Mouse (Mus musculus) regulatory T cell (primary cell): Measurements from ENCODE around the gene Fam172a.

Source experiments
- in situ Hi-C: fragments of 300-600 bp; cut with MboI, MseI; formaldehyde crosslinking; loops from one replicate; pipeline ENCODE4 v1.15.1; 2025; ENCODE audit warnings: high pct_unique_total_duplicates

The Fam172a gene

GRCm38 (mm10) chr13:78211231-78212010, 509.6 kb downstream of the Fam172a start:
- in situ Hi-C loops = no loop called here

GRCm38 (mm10) chr13:78212111-78212510, 510.3 kb downstream of the Fam172a start:
- in situ Hi-C loops = no loop called here

GRCm38 (mm10) chr13:78213155-78213554, 511.3 kb downstream of the Fam172a start:
- in situ Hi-C loops = no loop called here

GRCm38 (mm10) chr13:78215223-78215622, 513.4 kb downstream of the Fam172a start:
- in situ Hi-C loops = no loop called here
